Mouse (Mus musculus): ENCODE results near the gene Ndufb7. TPM values are rescaled to one million over a fixed set of nuclear protein-coding genes. Genes with fewer than 3 reads are reported as not detected.

Gene Ndufb7
- polyA plus RNA-seq, 1 experiment from 2014 or later: 342 TPM

- Histone ChIP-seq H3K4me1 (peaks cover 10% of the 10 kb centered on the region), H3K9me3 (no peaks in the 10 kb centered on the region), H3K27me3 (ENCODE audit: poor library complexity, severe bottlenecking) (peaks cover 8% of the 10 kb centered on the region), H3K4me3 (no peak overlapping the region), H3K27ac (no peak overlapping the region), H3K36me3 (replicated peaks) (peaks cover 9% of the 10 kb centered on the region)
- no peak for DNase-seq (ENCODE audit: extremely low spot score, low spot score)
- WGBS: 91% methylated on average over 2 of the region's 2 CpGs
Measured at GRCm38 (mm10) chr8:83618566-83618965, 52.1 kb downstream of the Ndufb7 start.

- Histone ChIP-seq H3K4me3 (no peak overlapping the region), H3K4me1 (peaks cover 10% of the 10 kb centered on the region), H3K36me3 (replicated peaks) (no peaks in the 10 kb centered on the region), H3K9me3 (no peaks in the 10 kb centered on the region), H3K27ac (no peak overlapping the region), H3K27me3 (ENCODE audit: poor library complexity, severe bottlenecking) (peaks cover 14% of the 10 kb centered on the region)
- no peak for DNase-seq (ENCODE audit: extremely low spot score, low spot score)
- WGBS: 92% methylated on average over 9 of the region's 9 CpGs
Measured at GRCm38 (mm10) chr8:83619568-83620285, 53.3 kb downstream of the Ndufb7 start.

Other genes with a start within 250 kb of the Ndufb7 start
- gene Elmod2, start 234.2 kb upstream of the Ndufb7 start, polyA plus RNA-seq (2016; fragmentation: Nextera tagmentation; extraction: Ambion mirVana): 21.8 and 25.1 TPM in 2 replicates
- gene Mgat4d, start 218.2 kb upstream of the Ndufb7 start, polyA plus RNA-seq (2016; fragmentation: Nextera tagmentation; extraction: Ambion mirVana): not detected in 2 replicates
- gene Clgn, start 176.8 kb upstream of the Ndufb7 start, polyA plus RNA-seq (2016; fragmentation: Nextera tagmentation; extraction: Ambion mirVana): 3.7 and 4.0 TPM in 2 replicates
- 108 and 109 TPM in 2 replicates for gene Scoc, start 108.3 kb upstream of the Ndufb7 start, polyA plus RNA-seq (2016; fragmentation: Nextera tagmentation; extraction: Ambion mirVana)
- gene Olfr370, start 30.9 kb upstream of the Ndufb7 start, polyA plus RNA-seq (2016; fragmentation: Nextera tagmentation; extraction: Ambion mirVana): not detected in 2 replicates
- gene Tecr, start 41.3 kb downstream of the Ndufb7 start, polyA plus RNA-seq (2016; fragmentation: Nextera tagmentation; extraction: Ambion mirVana): 637 and 658 TPM in 2 replicates
- 65.2 and 77.8 TPM in 2 replicates for gene Dnajb1, start 41.5 kb downstream of the Ndufb7 start, polyA plus RNA-seq (2016; fragmentation: Nextera tagmentation; extraction: Ambion mirVana)
- 220 and 227 TPM in 2 replicates for gene Gipc1, start 86.0 kb downstream of the Ndufb7 start, polyA plus RNA-seq (2016; fragmentation: Nextera tagmentation; extraction: Ambion mirVana)
- gene Ptger1, start 100.0 kb downstream of the Ndufb7 start, polyA plus RNA-seq (2016; fragmentation: Nextera tagmentation; extraction: Ambion mirVana): 0.37 and 0.52 TPM in 2 replicates
- gene Pkn1, start 132.5 kb downstream of the Ndufb7 start, polyA plus RNA-seq (2016; fragmentation: Nextera tagmentation; extraction: Ambion mirVana): 29.0 and 29.3 TPM in 2 replicates
- gene Ddx39, start 148.5 kb downstream of the Ndufb7 start, polyA plus RNA-seq (2016; fragmentation: Nextera tagmentation; extraction: Ambion mirVana): 364 and 371 TPM in 2 replicates
- gene Adgre5, start 174.7 kb downstream of the Ndufb7 start, polyA plus RNA-seq (2016; fragmentation: Nextera tagmentation; extraction: Ambion mirVana): 8.3 and 9.2 TPM in 2 replicates